Mouse (Mus musculus) kidney, adult 11 months (tissue): ENCODE data around the gene Tmem267.
"Not testable (repeated sequence)": the region's sequence is repeated elsewhere in the genome, so short reads cannot be mapped to it uniquely, and the experiment has no call there.

Experiments
- DNase-seq: peaks from one replicate; pipeline ENCODE4 v3.0.0; 2022

Tmem267 gene

GRCm38 (mm10) chr13:119487880-119488580 is at the start of gene Tmem267, which contains the start of gene 3110070M22Rik:
Gene Tmem267 (plus strand): TSS chr13:119488039.
Gene 3110070M22Rik (minus strand): TSS chr13:119488383.
- peak; percentile 77 for DNase-seq

- no peak for DNase-seq
These were observed 45.6 kb upstream of the Tmem267 start for GRCm38 (mm10) chr13:119442244-119442643.

- no peak for DNase-seq
These were observed 34.3 kb upstream of the Tmem267 start for GRCm38 (mm10) chr13:119453563-119453962.

- DNase-seq, result no peak
These were observed 32.8 kb upstream of the Tmem267 start for GRCm38 (mm10) chr13:119455082-119455481.

- no peak for DNase-seq
These were observed 31.5 kb upstream of the Tmem267 start for GRCm38 (mm10) chr13:119456342-119456741.

- no peak for DNase-seq
These were observed 25.8 kb upstream of the Tmem267 start for GRCm38 (mm10) chr13:119461900-119462595.

- peak; percentile 82 for DNase-seq
These were observed 25.0 kb upstream of the Tmem267 start, which contains the start of gene 4833420G17Rik for GRCm38 (mm10) chr13:119462596-119463560. Gene 4833420G17Rik (plus strand): TSS chr13:119462768.

GRCm38 (mm10) chr13:119476631-119477030 is 11.2 kb upstream of the Tmem267 start:
- no peak for DNase-seq

GRCm38 (mm10) chr13:119477789-119478188 is 10.1 kb upstream of the Tmem267 start:
- no peak for DNase-seq

- no peak for DNase-seq
These were observed 485 bp upstream of the Tmem267 start for GRCm38 (mm10) chr13:119487354-119487753.

GRCm38 (mm10) chr13:119492083-119492482 is 4.2 kb downstream of the Tmem267 start:
- DNase-seq, result not testable (repeated sequence)

GRCm38 (mm10) chr13:119494938-119495337 is 7.1 kb downstream of the Tmem267 start:
- DNase-seq, result not testable (repeated sequence)

- not testable (repeated sequence) for DNase-seq
These were observed 108.7 kb downstream of the Tmem267 start for GRCm38 (mm10) chr13:119596321-119597211.

GRCm38 (mm10) chr13:119598466-119598865 is 110.6 kb downstream of the Tmem267 start:
- not testable (repeated sequence) for DNase-seq

GRCm38 (mm10) chr13:119599066-119599465 is 111.2 kb downstream of the Tmem267 start:
- peak; percentile 26 for DNase-seq

GRCm38 (mm10) chr13:119599498-119599897 is 111.7 kb downstream of the Tmem267 start:
- not testable (repeated sequence) for DNase-seq

GRCm38 (mm10) chr13:119600166-119600565 is 112.3 kb downstream of the Tmem267 start:
- not testable (repeated sequence) for DNase-seq

GRCm38 (mm10) chr13:119602688-119603331 is 115.0 kb downstream of the Tmem267 start:
- not testable (repeated sequence) for DNase-seq

- DNase-seq, result not testable (repeated sequence)
These were observed 116.1 kb downstream of the Tmem267 start for GRCm38 (mm10) chr13:119603890-119604289.

- not testable (repeated sequence) for DNase-seq
These were observed 116.5 kb downstream of the Tmem267 start for GRCm38 (mm10) chr13:119604322-119604721.

GRCm38 (mm10) chr13:119618841-119619240 is 131.0 kb downstream of the Tmem267 start:
- DNase-seq, result peak; percentile 43
